Mouse (Mus musculus) embryonic fibroblast, embryonic 13.5 days (primary cell): ENCODE results near the gene Kcnip4. TPM values are rescaled to one million over a fixed set of nuclear protein-coding genes. Genes with fewer than 3 reads are reported as not detected.

ENCODE experiments used
- H3K27ac ChIP-seq: 2 replicates; pipeline ENCODE4 v1.5.1; 2012; ENCODE audit warnings: low read length, control low read depth, inconsistent platforms; ENCODE audit not compliant: insufficient read depth
- H3K4me1 ChIP-seq: 2 replicates; pipeline ENCODE4 v1.6.1; 2011; ENCODE audit warnings: low read length; ENCODE audit not compliant: control insufficient read depth, insufficient read depth
- H3K4me3 ChIP-seq: 2 replicates; pipeline ENCODE4 v1.5.1; 2011; ENCODE audit warnings: mild to moderate bottlenecking, control low read depth, low read length; ENCODE audit not compliant: insufficient read depth
- CTCF ChIP-seq: IDR thresholded peaks from 2 replicates; pipeline ENCODE4 v1.5.1; 2011; ENCODE audit warnings: mild to moderate bottlenecking, control low read depth, low read length, moderate library complexity, borderline replicate concordance; ENCODE audit not compliant: insufficient read depth
- POLR2A ChIP-seq: IDR thresholded peaks from 2 replicates; pipeline ENCODE4 v1.6.1; 2011; ENCODE audit warnings: low read depth, mild to moderate bottlenecking, control low read depth, low read length, moderate library complexity
- polyA plus RNA-seq: library from polyadenylated mRNA; stranded (reverse); fragments of >200 nt; gene quantifications from 2 replicates; pipeline ENCODE4 v1.2.4, GENCODE M21; 2011; ENCODE audit warnings: low read depth; ENCODE audit not compliant: missing spikeins, insufficient read length

The Kcnip4 gene
- polyA plus RNA-seq, 1 experiment = 0.30 TPM

DNA sequence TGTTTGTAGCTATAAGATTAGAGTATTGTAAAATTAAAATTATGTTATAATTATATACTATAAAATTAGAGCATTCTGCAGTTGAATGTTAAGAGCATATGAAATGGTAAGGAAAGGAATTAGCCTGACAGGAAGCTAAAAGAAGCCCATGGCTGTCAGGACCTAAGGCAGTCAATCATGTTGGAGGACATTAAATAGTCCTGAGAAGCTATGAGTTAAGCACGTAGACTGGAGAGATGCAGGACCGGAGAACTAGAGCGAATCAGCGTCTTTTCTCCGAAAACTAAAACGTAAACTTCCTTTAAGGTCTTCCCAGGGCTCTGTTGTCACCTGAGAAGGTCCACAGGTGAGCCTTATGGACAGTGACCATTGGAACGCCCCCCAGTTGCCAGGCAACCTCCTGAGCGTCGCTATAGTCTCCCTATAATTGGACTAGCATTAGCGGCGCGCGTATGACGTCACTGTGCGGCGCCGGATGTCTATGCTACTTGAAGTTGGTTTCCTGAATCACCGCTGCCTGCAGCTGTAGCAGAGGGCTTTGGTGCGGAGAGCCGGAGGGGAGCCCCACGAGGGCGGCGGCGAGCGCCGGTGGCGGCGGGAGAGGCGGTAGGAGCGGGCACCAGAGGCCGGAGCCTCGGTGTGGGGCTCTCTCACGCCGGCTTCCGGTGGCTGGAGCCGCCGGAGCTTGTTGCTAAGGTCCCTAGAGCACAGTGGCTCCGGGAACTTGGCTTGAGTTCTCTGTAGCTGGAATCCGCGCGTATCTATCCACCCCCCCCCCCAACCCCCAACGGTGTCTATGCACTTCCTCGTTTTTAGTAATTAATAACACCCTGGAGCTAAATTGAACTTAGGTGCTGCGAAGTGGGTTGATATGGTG lies 1152.6 kb downstream of the Kcnip4 start:
- Histone ChIP-seq H3K4me3 (peak overlapping the region; percentile 96), H3K27ac (no peak overlapping the region), H3K4me1 (no peaks in the 10 kb centered on the region)
- TF ChIP-seq CTCF (no peak), POLR2A (peak; percentile 68)

DNA sequence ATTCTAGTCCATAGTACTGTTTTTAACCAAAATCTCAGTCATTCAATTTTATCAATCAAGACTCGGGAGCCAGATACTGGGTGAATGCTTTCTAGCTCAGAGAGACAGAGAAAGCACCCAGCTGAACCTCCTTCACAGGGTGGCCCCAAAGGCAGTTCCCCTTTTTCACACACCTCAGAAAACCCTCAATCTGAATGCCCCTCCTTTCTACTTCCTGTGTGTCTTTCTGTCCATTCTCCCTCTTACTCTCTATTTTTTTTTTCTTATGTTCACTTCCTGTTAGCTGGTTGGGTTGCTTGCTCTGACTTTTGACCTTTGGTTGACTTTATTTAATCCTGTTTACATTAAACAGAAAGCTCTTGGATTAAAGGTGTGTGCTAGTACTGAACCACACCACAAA lies 1175.4 kb downstream of the Kcnip4 start:
- TF ChIP-seq POLR2A = no peak
- no peak for TF ChIP-seq CTCF
- no peak overlapping the region for H3K4me3 ChIP-seq
- no peaks in the 10 kb centered on the region for H3K4me1 ChIP-seq
- no peak overlapping the region for H3K27ac ChIP-seq

GRCm38 (mm10) chr5:48345983-48346648 lies 1178.6 kb downstream of the Kcnip4 start:
- no peaks in the 10 kb centered on the region for H3K4me1 ChIP-seq
- no peak overlapping the region for H3K27ac ChIP-seq
- TF ChIP-seq CTCF (no peak), POLR2A (no peak)
- no peak overlapping the region for H3K4me3 ChIP-seq

DNA sequence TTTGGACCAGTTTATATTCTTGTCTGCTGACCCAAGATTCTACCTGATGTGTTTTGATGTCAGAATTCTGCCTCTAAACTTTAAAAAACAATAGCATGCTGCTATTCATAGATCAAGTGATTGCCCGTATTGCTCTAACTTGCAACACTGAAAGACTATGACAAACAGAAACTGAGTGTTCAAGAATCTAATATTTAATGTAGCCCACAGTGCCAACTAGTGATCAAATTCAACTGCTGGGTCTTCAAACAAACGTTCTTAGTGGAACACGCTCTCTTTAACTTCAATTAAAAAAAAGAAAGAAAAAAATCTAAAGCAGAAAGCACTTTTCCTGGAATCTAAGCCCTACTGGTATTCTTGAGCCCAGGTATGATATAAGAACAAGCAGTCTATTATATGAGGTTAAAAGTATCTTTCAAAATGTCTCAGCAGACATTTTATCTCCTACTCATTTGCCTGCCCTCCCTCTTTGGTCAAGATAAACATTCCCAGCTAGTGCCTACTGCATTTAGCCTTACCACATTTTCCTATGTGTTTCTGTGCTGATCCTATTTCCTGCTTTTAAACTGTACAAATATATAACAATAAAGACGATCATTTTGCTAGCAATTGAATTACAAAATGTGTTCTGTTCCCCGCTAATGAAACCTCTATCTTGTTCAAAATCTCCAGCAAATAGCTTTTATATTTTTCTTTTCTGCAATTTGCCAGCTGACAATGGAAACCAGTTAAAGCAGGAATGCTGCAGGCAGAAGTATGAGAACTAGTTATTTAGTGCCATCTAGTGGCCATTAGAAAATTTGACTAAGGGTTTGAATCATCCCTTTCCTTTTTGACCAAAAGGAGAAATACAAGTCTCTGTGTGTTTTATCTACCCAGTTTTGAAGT lies 1179.4 kb downstream of the Kcnip4 start:
- H3K4me3 ChIP-seq = no peak overlapping the region
- H3K27ac ChIP-seq = no peak overlapping the region
- no peaks in the 10 kb centered on the region for H3K4me1 ChIP-seq
- no peak for TF ChIP-seq CTCF
- no peak for TF ChIP-seq POLR2A

GRCm38 (mm10) chr5:48340808-48341433 lies 1183.8 kb downstream of the Kcnip4 start:
- Histone ChIP-seq H3K4me3 (no peak overlapping the region), H3K27ac (no peak overlapping the region), H3K4me1 (no peaks in the 10 kb centered on the region)
- TF ChIP-seq CTCF = no peak
- no peak for TF ChIP-seq POLR2A
